Mouse (Mus musculus) lung, postnatal 14 days (tissue): ENCODE measurements around the gene Gabrd.
A peak's percentile ranks its signal among the peaks of the same experiment; 100 is the strongest.

ENCODE experiments used
- DNase-seq: peaks from one replicate; pipeline ENCODE4 v3.0.0; 2021

Gene Gabrd

GRCm38 (mm10) chr4:155381974-155382373, 15.9 kb downstream of the Gabrd start:
- no peak for DNase-seq

GRCm38 (mm10) chr4:155371797-155372735, 25.8 kb downstream of the Gabrd start:
- no peak for DNase-seq

- DNase-seq = no peak
These were observed 26.9 kb downstream of the Gabrd start for GRCm38 (mm10) chr4:155370737-155371715.

DNA sequence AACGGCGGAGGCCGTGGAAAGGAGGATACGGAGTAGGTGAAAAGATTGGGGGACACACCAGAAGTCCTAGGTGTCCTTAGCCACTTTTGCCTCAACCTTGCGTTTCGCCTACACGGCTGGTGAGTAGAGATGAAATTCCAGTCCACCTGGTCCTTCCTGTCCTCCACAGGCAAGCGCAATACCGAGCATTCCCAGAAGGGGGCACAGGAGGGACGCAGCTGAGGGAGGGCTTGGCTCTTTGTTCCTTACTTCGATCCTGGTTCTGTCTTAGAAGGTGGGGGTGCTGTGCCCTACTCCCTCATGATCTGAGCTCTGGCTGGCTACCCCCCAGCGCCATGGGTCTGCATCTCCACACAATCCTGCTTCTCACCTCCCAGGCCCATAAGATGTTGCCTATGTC, 29.2 kb downstream of the Gabrd start:
- peak; percentile 86 for DNase-seq

GRCm38 (mm10) chr4:155367739-155368138, 30.2 kb downstream of the Gabrd start:
- DNase-seq = no peak

DNA sequence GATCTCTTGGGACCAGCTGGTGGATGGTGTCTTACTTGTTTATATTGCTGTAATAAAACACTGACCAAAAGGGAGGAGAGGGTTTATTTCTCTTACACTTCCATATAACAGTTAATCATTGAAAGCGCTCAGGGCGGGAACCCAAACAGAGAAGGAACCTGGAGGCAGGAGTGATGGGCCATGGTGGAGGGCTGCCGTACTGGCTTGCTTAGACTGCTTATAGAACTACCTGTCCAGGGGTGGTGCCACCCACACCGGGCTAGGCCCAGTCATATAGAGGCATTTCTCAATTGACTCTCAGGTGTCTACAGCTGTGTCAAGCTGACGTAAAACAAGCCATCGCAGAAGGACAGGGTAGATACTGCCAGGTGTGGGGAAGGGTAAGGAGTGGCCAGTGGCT, 31.1 kb downstream of the Gabrd start:
- DNase-seq = no peak

DNA sequence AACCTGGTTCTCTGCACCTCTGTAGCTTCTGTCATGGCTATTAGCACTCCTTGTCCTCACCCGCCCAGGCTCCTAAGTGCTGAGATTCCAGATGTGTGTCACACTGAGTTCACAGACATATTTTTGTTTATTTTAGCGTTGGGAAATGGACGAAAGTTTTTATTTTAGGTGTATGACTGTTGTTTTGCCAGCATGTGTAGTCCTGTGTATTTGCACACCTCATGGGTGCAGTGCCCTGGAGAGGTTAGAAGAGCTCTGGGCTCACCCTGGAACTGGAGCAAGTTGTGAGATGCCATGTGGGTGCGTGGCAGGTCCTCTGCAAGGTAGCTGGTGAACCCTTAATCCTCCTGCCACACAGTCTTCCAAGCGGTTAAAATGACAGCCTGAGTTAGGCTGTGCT, 35.5 kb downstream of the Gabrd start:
- DNase-seq = no peak

- DNase-seq = peak; percentile 81
These were observed 36.6 kb downstream of the Gabrd start, which contains the start of gene Prkcz for GRCm38 (mm10) chr4:155361303-155361791. Prkcz (minus strand) TSS chr4:155361361.

- no peak for DNase-seq
These were observed 37.1 kb downstream of the Gabrd start for GRCm38 (mm10) chr4:155360856-155361255.

GRCm38 (mm10) chr4:155359560-155360464, 38.1 kb downstream of the Gabrd start:
- peak; percentile 35 for DNase-seq

DNA sequence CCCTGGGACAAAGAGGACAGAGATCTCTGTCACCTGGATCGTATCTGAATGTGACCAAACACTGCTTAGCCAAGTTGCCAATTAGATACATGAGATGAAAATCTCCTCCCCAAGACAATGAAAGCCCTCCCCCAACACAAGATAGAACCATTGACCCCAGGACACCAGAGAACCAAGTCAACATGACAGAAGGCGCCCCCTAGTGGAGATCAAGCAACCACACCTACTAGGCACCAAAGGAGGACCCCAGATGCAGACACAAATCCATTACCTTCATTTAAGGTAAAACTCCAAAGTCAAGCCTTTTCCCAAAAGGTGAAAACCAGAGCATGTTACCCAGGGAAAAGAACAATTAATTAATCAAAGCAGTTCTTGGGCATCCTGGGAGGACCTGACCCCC, 40.3 kb downstream of the Gabrd start:
- DNase-seq = no peak

DNA sequence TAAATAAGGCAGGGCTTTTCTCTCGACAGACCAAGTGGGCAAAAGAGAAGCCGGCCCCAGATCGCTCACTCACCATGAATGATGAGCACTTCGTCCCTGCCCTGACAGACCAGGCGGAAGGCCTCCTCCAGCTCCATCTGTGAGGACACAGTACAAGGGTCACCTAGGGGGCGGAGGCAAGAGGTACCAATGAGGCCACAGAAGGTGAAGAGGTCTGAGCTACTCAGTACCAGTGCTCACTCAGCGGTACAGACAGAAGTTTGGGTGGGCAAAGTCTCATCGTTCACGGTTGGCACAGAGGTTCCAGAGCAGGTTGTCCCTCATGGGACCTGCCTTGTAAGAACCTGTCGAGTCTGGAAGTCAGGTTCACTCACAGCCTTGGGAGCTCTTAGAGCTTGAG, 41.6 kb downstream of the Gabrd start:
- DNase-seq = no peak

DNA sequence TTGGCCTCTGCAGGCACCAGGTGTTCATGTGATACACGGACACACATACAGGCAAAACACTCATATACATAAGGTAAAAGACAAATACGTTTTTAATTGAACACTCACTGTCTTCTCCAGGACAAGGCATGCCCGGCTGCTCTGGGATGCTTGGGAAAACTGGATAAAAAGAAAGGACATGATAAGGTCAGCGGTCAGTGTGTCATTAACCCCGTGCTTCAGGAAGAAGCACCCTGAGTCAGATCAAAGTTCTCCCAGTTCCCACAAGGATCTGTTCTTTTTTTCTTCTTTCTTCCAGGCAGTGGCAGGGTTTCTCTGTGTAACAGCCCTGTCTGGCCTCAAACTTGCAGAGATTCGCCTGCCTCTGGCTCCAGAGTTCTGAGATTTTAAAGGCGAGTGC, 43.4 kb downstream of the Gabrd start:
- DNase-seq = no peak

DNA sequence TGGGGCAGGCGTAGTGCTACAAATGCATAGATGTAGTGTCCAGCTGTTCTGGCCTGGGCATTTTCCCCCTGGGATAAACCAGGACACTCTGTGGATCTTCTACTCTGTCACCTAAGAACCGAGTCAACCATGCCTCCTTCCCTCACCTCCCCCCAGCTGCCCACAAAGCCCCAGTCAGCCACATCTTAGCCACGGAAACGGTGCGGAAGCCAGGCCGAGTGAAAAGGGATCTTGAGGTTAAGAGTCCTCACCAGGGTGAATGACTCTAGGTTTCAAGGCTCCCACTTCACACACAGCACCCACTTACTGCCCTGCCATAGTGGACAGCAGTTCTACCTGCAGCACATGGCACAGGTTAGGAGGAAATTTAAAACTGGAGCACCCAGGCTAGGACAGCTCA, 43.9 kb downstream of the Gabrd start:
- no peak for DNase-seq

DNA sequence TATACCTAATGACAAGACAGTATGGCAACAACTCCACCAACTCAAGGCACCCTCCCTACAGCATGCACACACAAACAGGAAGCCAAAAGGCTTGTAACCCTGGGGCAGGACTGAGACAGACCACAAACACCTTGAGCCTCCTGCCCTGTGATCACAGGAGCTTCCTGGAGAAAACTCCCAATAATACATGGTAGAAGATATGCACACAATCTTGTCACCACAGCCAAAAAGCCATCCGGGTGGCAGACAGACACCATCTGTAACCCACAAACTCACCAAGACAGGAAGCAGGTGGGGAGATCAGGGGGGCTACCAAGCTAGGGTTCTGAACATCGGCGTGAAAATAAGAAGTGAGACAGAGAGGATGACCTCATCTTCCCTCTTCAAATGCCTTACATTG, 45.3 kb downstream of the Gabrd start:
- DNase-seq = no peak

GRCm38 (mm10) chr4:155346350-155346749, 51.6 kb downstream of the Gabrd start:
- no peak for DNase-seq

DNA sequence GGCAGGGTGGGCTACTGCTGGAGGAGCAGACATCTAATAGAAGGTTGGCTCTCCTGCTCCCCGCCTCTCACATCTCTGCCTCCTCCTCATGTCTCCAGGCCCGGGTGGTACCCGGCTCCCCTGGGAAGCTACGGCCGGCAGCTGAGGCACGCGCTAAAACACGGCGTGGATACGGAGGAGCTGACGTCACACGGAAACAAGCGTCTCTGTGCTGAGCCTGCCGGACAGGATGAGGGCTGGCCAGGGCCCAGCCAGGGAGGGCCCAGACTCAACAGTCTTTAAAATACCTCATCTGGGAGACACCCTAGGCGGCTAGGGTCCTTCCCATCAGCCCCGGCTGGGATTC, 52.3 kb downstream of the Gabrd start:
- DNase-seq = peak; percentile 40

GRCm38 (mm10) chr4:155344716-155345607, 53.0 kb downstream of the Gabrd start:
- no peak for DNase-seq

DNA sequence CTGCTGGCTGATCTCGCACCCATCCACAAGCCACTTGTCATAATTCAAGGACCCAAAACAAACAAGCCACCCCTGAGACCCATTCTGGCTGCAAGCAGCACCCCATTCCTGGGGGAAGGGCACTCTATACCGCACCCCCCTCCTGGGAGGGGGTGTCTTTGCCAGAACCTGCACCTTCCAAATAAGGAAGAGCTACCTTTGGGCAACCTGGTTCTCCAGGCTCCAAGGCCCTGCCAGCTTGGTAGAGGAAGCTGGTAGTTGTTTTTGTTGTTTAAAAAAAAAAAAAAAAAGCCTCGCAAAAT, 53.7 kb downstream of the Gabrd start:
- no peak for DNase-seq

DNA sequence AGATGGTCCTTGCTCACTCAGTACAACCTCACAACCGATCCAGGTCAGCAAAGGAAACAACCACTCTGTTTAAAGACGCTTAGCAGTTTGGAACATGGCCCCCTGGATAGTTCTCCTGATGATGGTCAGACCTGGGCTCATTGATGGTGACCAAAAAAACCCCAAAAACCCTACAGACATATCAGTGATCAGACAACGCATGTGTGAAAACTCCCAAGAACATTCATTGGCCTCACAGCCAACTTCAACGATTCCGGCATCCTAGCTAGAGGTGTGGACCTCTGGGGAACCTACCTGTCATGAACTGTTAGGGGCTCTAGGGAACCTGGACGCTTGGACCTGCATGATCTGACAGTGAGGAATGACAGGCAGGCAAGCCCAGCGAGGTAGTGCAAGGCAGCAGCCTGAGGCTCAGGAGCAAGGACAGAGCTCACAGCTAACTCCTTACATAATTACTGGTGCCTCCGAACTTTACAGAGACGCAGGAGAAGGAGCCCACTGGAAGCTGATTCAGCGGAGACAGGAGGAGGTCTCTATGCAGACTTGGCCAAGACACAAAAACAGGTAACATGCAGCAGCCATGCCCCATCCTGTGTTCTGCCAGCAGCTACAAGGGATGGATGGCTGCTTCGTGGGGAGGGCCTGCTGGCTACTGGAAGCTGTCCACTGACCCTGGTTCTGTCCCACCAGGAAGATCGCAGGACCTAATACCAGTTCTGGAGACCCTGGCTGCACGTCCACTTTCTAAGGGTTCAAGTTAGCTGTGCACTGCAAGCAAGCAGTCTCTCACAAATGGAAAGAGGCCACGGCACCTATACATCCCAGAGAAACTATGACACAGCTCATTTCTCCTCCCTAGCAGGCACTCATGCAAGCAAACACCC, 54.3 kb downstream of the Gabrd start:
- no peak for DNase-seq
